Mouse (Mus musculus) MEL (cell line): Measurements from ENCODE around the gene Celsr2. TPM values are rescaled to one million over a fixed set of nuclear protein-coding genes. Genes with fewer than 3 reads are reported as not detected.

ENCODE experiments used
- DNase-seq: peaks from one replicate; pipeline ENCODE4 v3.0.0; 2011; ENCODE audit warnings: low read depth, low spot score
- H3K27ac ChIP-seq: 2 replicates; pipeline ENCODE4 v1.5.1; 2012; ENCODE audit warnings: low read depth, mild to moderate bottlenecking, control low read depth, low read length, moderate library complexity; ENCODE audit not compliant: control insufficient read depth
- H3K27me3 ChIP-seq, 2 experiments: fragments of 150-350 bp in 1 of 2; sonication (generic) in 1 of 2; 2 replicates each; pipeline ENCODE4 v1.6.1; 2012; ENCODE audit warnings: low read length in 2 of 2, mild to moderate bottlenecking in 2 of 2, improper control_type of control experiment in 1 of 2, moderate library complexity in 1 of 2; ENCODE audit not compliant: insufficient read depth in 2 of 2, control insufficient read depth in 1 of 2
- H3K36me3 ChIP-seq, 2 experiments: 2 replicates each; pipeline ENCODE4 v1.6.1; 2012 to 2014; ENCODE audit warnings: low read length in 2 of 2, improper control_type of control experiment in 1 of 2, inconsistent platforms in 1 of 2, mild to moderate bottlenecking in 1 of 2; ENCODE audit not compliant: insufficient read depth in 2 of 2, control insufficient read depth in 1 of 2
- H3K4me1 ChIP-seq, 2 experiments: fragments of 150-350 bp in 1 of 2; sonication (generic) in 1 of 2; 2 replicates each; pipeline ENCODE4 v1.6.1; 2012; ENCODE audit warnings: low read length in 2 of 2, improper control_type of control experiment in 1 of 2, mild to moderate bottlenecking in 1 of 2; ENCODE audit not compliant: insufficient read depth in 2 of 2, control insufficient read depth in 1 of 2
- H3K4me3 ChIP-seq, 2 experiments: fragments of 150-350 bp in 1 of 2; sonication (generic) in 1 of 2; 2 replicates each; pipeline ENCODE4 v1.5.1; 2012; ENCODE audit warnings: low read depth in 2 of 2, low read length in 2 of 2, mild to moderate bottlenecking in 2 of 2, moderate library complexity in 2 of 2, control low read depth in 1 of 2, improper control_type of control experiment in 1 of 2; ENCODE audit not compliant: control insufficient read depth in 1 of 2, insufficient read depth in 1 of 2
- H3K79me2 ChIP-seq: 2 replicates; pipeline ENCODE4 v1.6.1; 2012; ENCODE audit warnings: mild to moderate bottlenecking, low read length, moderate library complexity; ENCODE audit not compliant: control insufficient read depth, poor library complexity, insufficient read depth
- H3K9ac ChIP-seq: 2 replicates; pipeline ENCODE4 v1.6.1; 2012; ENCODE audit warnings: low read depth, mild to moderate bottlenecking, control low read depth, low read length, moderate library complexity; ENCODE audit not compliant: control insufficient read depth, poor library complexity, severe bottlenecking
- H3K9me3 ChIP-seq: fragments of 150-350 bp; sonication (generic); replicated peaks from 2 replicates; pipeline ENCODE4 v1.6.1; 2012; ENCODE audit warnings: mild to moderate bottlenecking, low read length, improper control_type of control experiment, moderate library complexity; ENCODE audit not compliant: insufficient read depth
- BHLHE40 ChIP-seq: IDR thresholded peaks from 2 replicates; pipeline ENCODE4 v1.6.1; 2012; ENCODE audit warnings: low read depth, mild to moderate bottlenecking, inconsistent platforms, low read length, improper control_type of control experiment, borderline replicate concordance
- CHD1 ChIP-seq: IDR thresholded peaks from 2 replicates; pipeline ENCODE4 v1.6.1; 2012; ENCODE audit warnings: low read depth, mild to moderate bottlenecking, inconsistent platforms, low read length, improper control_type of control experiment
- CHD2 ChIP-seq: IDR thresholded peaks from 2 replicates; pipeline ENCODE4 v1.6.1; 2011; ENCODE audit warnings: low read length, improper control_type of control experiment
- CTCF ChIP-seq, 3 experiments: IDR thresholded peaks in 2 of 3; conservative IDR thresholded peaks in 1 of 3; 2 replicates each; pipeline ENCODE4 v1.5.1; 2011 to 2012; ENCODE audit warnings: low read length in 3 of 3, low read depth in 2 of 3, mild to moderate bottlenecking in 2 of 3, improper control_type of control experiment in 1 of 3, inconsistent platforms in 1 of 3, mixed read lengths in 1 of 3, moderate library complexity in 1 of 3; ENCODE audit not compliant: control insufficient read depth in 1 of 3, insufficient read depth in 1 of 3, poor library complexity in 1 of 3, severe bottlenecking in 1 of 3
- ELF1 ChIP-seq: IDR thresholded peaks from 2 replicates; pipeline ENCODE4 v1.6.1; 2014; ENCODE audit warnings: low read depth, mild to moderate bottlenecking, inconsistent platforms, low read length, improper control_type of control experiment, moderate library complexity
- EP300 ChIP-seq, 2 experiments: IDR thresholded peaks; 2 replicates each; pipeline ENCODE4 v1.6.1; 2011; ENCODE audit warnings: improper control_type of control experiment in 2 of 2, low read length in 2 of 2, low read depth in 1 of 2, mild to moderate bottlenecking in 1 of 2
- ETS1 ChIP-seq: IDR thresholded peaks from 2 replicates; pipeline ENCODE4 v1.6.1; 2012; ENCODE audit warnings: low read depth, mild to moderate bottlenecking, inconsistent platforms, low read length, improper control_type of control experiment, moderate library complexity
- GABPA ChIP-seq: IDR thresholded peaks from 2 replicates; pipeline ENCODE4 v1.6.1; 2012; ENCODE audit warnings: low read depth, mild to moderate bottlenecking, inconsistent platforms, low read length, improper control_type of control experiment, moderate library complexity
- GATA1 ChIP-seq: IDR thresholded peaks from 2 replicates; pipeline ENCODE4 v1.6.1; 2011; ENCODE audit warnings: low read depth, low read length, improper control_type of control experiment
- MAFK ChIP-seq: IDR thresholded peaks from 2 replicates; pipeline ENCODE4 v1.6.1; 2011; ENCODE audit warnings: low read depth, mild to moderate bottlenecking, low read length, improper control_type of control experiment, borderline replicate concordance
- MAX ChIP-seq: IDR thresholded peaks from 2 replicates; pipeline ENCODE4 v1.6.1; 2011; ENCODE audit warnings: low read length, improper control_type of control experiment
- MAZ ChIP-seq: IDR thresholded peaks from 2 replicates; pipeline ENCODE4 v1.6.1; 2012; ENCODE audit warnings: low read depth, mild to moderate bottlenecking, inconsistent platforms, low read length, improper control_type of control experiment
- MXI1 ChIP-seq: IDR thresholded peaks from 2 replicates; pipeline ENCODE4 v1.6.1; 2011; ENCODE audit warnings: mild to moderate bottlenecking, low read depth, low read length, improper control_type of control experiment
- MYC ChIP-seq: IDR thresholded peaks from 2 replicates; pipeline ENCODE4 v1.6.1; 2011; ENCODE audit warnings: low read depth, mild to moderate bottlenecking, low read length, improper control_type of control experiment, moderate library complexity
- NRF1 ChIP-seq: IDR thresholded peaks from 2 replicates; pipeline ENCODE4 v1.6.1; 2014; ENCODE audit warnings: low read depth, mild to moderate bottlenecking, inconsistent platforms, low read length, improper control_type of control experiment, moderate library complexity; ENCODE audit not compliant: poor library complexity, insufficient read depth, severe bottlenecking
- POLR2A ChIP-seq, 2 experiments: IDR thresholded peaks; 2 replicates each; pipeline ENCODE4 v1.6.1; 2011 to 2012; ENCODE audit warnings: low read length in 2 of 2, mild to moderate bottlenecking in 2 of 2, control low read depth in 1 of 2, improper control_type of control experiment in 1 of 2, low read depth in 1 of 2, moderate library complexity in 1 of 2; ENCODE audit not compliant: control insufficient read depth in 1 of 2, insufficient read depth in 1 of 2, poor library complexity in 1 of 2
- POLR2AphosphoS2 ChIP-seq: IDR thresholded peaks from 2 replicates; pipeline ENCODE4 v1.6.1; 2011; ENCODE audit warnings: low read length, improper control_type of control experiment
- RCOR1 ChIP-seq: IDR thresholded peaks from 2 replicates; pipeline ENCODE4 v1.6.1; 2012; ENCODE audit warnings: low read depth, mild to moderate bottlenecking, inconsistent platforms, low read length, improper control_type of control experiment
- SIN3A ChIP-seq: IDR thresholded peaks from 2 replicates; pipeline ENCODE4 v1.6.1; 2012; ENCODE audit warnings: low read length, improper control_type of control experiment, inconsistent platforms
- TBP ChIP-seq: IDR thresholded peaks from 2 replicates; pipeline ENCODE4 v1.8.0; 2011; ENCODE audit warnings: low read depth, low read length, improper control_type of control experiment
- TCF12 ChIP-seq: IDR thresholded peaks from 2 replicates; pipeline ENCODE4 v1.6.1; 2014; ENCODE audit warnings: low read depth, mild to moderate bottlenecking, inconsistent platforms, low read length, improper control_type of control experiment, moderate library complexity
- UBTF ChIP-seq: IDR thresholded peaks from 2 replicates; pipeline ENCODE4 v1.6.1; 2012; ENCODE audit warnings: low read depth, mild to moderate bottlenecking, inconsistent platforms, low read length, improper control_type of control experiment, moderate library complexity, borderline replicate concordance; ENCODE audit not compliant: insufficient read depth
- USF2 ChIP-seq, 2 experiments: IDR thresholded peaks; 2 replicates each; pipeline ENCODE4 v1.6.1; 2011 to 2012; ENCODE audit warnings: improper control_type of control experiment in 2 of 2, low read length in 2 of 2, borderline replicate concordance in 1 of 2, inconsistent platforms in 1 of 2, low read depth in 1 of 2, mild to moderate bottlenecking in 1 of 2; ENCODE audit not compliant: insufficient read depth in 1 of 2
- ZKSCAN1 ChIP-seq: IDR thresholded peaks from 2 replicates; pipeline ENCODE4 v1.6.1; 2012; ENCODE audit warnings: low read depth, mild to moderate bottlenecking, inconsistent platforms, low read length, improper control_type of control experiment, moderate library complexity
- ZMIZ1 ChIP-seq: IDR thresholded peaks from 2 replicates; pipeline ENCODE4 v1.6.1; 2012; ENCODE audit warnings: low read depth, mild to moderate bottlenecking, inconsistent platforms, low read length, improper control_type of control experiment, moderate library complexity
- ZNF384 ChIP-seq: IDR thresholded peaks from 2 replicates; pipeline ENCODE4 v1.6.1; 2012; ENCODE audit warnings: low read depth, mild to moderate bottlenecking, inconsistent platforms, low read length, improper control_type of control experiment
- polyA plus RNA-seq, 2 experiments: library from polyadenylated mRNA; stranded (reverse) in 1 of 2; unstranded in 1 of 2; fragments of >175 nt in 1 of 2; fragments of >200 nt in 1 of 2; gene quantifications; 2 replicates each; pipeline versions ENCODE4 v1.2.1 to v1.2.4; 2012; ENCODE audit warnings: low replicate concordance in 2 of 2, low read depth in 1 of 2; ENCODE audit not compliant: insufficient read length in 2 of 2, insufficient read depth in 1 of 2, missing spikeins in 1 of 2
- total RNA-seq: library from RNA; depleted of rRNA; stranded (reverse); fragments of 300-350 nt; gene quantifications from 2 replicates; pipeline ENCODE4 v1.2.3, GENCODE M21; 2012

Celsr2 gene
- total and polyA plus RNA-seq, 3 experiments: 0.04 TPM; not detected in 2

GRCm38 (mm10) chr3:108406306-108406885 is 9.0 kb downstream of the Celsr2 start:
- Histone ChIP-seq H3K36me3 (no peaks in the 10 kb centered on the region), H3K9me3 (no peaks in the 10 kb centered on the region)

GRCm38 (mm10) chr3:108405536-108406305 is 9.6 kb downstream of the Celsr2 start:
- TF ChIP-seq POLR2A (IDR thresholded peaks at IDR 0.05; ENCODE audit: control insufficient read depth in 1 of 2, insufficient read depth in 1 of 2, low read depth in 1 of 2, low read length in 2 of 2, poor library complexity in 1 of 2) (no peak), ELF1 (no peak), CHD1 (no peak), SIN3A (no peak), ZMIZ1 (no peak), MAX (no peak), MYC (no peak), NRF1 (no peak), CTCF (IDR thresholded peaks at IDR 0.05 in 2 of 3, conservative IDR thresholded peaks at IDR 0.05 in 1 of 3; ENCODE audit: control insufficient read depth in 1 of 3, insufficient read depth in 1 of 3, low read depth in 2 of 3, low read length in 3 of 3, poor library complexity in 1 of 3, severe bottlenecking in 1 of 3) (no peak), MXI1 (no peak), ZKSCAN1 (no peak), UBTF (no peak), POLR2AphosphoS2 (no peak), ZNF384 (no peak), MAZ (no peak)
- Histone ChIP-seq H3K79me2 (no peaks in the 10 kb centered on the region), H3K9ac (no peak overlapping the region), H3K27me3 (no peaks in the 10 kb centered on the region), H3K9me3 (no peaks in the 10 kb centered on the region), H3K36me3 (no peaks in the 10 kb centered on the region), H3K4me3 (no peak overlapping the region), H3K4me1 (no peaks in the 10 kb centered on the region), H3K27ac (no peak overlapping the region)
- no peak for DNase-seq

More at GRCm38 (mm10) chr3:108406306-108406885, 9.0 kb downstream of the Celsr2 start:
- Histone ChIP-seq H3K4me1 (no peaks in the 10 kb centered on the region), H3K27ac (no peak overlapping the region), H3K79me2 (no peaks in the 10 kb centered on the region), H3K27me3 (no peaks in the 10 kb centered on the region), H3K4me3 (no peak overlapping the region), H3K9ac (no peak overlapping the region)
- TF ChIP-seq TBP (no peak), CTCF (IDR thresholded peaks at IDR 0.05 in 2 of 3, conservative IDR thresholded peaks at IDR 0.05 in 1 of 3; ENCODE audit: control insufficient read depth in 1 of 3, insufficient read depth in 1 of 3, low read depth in 2 of 3, low read length in 3 of 3, poor library complexity in 1 of 3, severe bottlenecking in 1 of 3) (no peak), POLR2A (IDR thresholded peaks at IDR 0.05; ENCODE audit: control insufficient read depth in 1 of 2, insufficient read depth in 1 of 2, low read depth in 1 of 2, low read length in 2 of 2, poor library complexity in 1 of 2) (no peak), GABPA (no peak), MYC (no peak), TCF12 (no peak), MAFK (no peak), ZMIZ1 (no peak), RCOR1 (no peak), GATA1 (no peak), BHLHE40 (no peak), EP300 (IDR thresholded peaks at IDR 0.05; ENCODE audit: low read depth in 1 of 2, low read length in 2 of 2) (no peak), CHD2 (no peak), NRF1 (no peak), ETS1 (no peak), USF2 (IDR thresholded peaks at IDR 0.05; ENCODE audit: borderline replicate concordance in 1 of 2, insufficient read depth in 1 of 2, low read depth in 1 of 2, low read length in 2 of 2) (no peak)
- DNase-seq: no peak
